Mouse (Mus musculus) forebrain, embryonic 13.5 days (tissue): ENCODE measurements around the gene Pin1rt1. TPM values are rescaled to one million over a fixed set of nuclear protein-coding genes. Genes with fewer than 3 reads are reported as not detected.

ENCODE experiments used
- ATAC-seq: fragments of 200-750 bp; cut with Nextera tagmentation; 2 replicates; pipeline ENCODE4 v1.8.0; 2017
- H3K27ac ChIP-seq: fragments of 300-500 bp; sonication (generic); 2 replicates; pipeline ENCODE4 v1.5.1; 2015; ENCODE audit warnings: inconsistent platforms, mild to moderate bottlenecking, moderate library complexity
- H3K27me3 ChIP-seq: fragments of 300-500 bp; sonication (generic); 2 replicates; pipeline ENCODE4 v1.6.1; 2015; ENCODE audit warnings: mild to moderate bottlenecking, inconsistent platforms
- H3K36me3 ChIP-seq: fragments of 300-500 bp; sonication (generic); 2 replicates; pipeline ENCODE4 v1.6.1; 2015; ENCODE audit warnings: mild to moderate bottlenecking, inconsistent platforms; ENCODE audit not compliant: poor library complexity, severe bottlenecking
- H3K4me1 ChIP-seq: fragments of 300-500 bp; sonication (generic); 2 replicates; pipeline ENCODE4 v1.6.1; 2015; ENCODE audit warnings: inconsistent platforms
- H3K4me2 ChIP-seq: fragments of 300-500 bp; sonication (generic); 2 replicates; pipeline ENCODE4 v1.6.1; 2015; ENCODE audit warnings: inconsistent platforms, mild to moderate bottlenecking, moderate library complexity
- H3K4me3 ChIP-seq: fragments of 300-500 bp; sonication (generic); 2 replicates; pipeline ENCODE4 v1.5.1; 2015; ENCODE audit warnings: mild to moderate bottlenecking, inconsistent platforms
- H3K9ac ChIP-seq: fragments of 300-500 bp; sonication (generic); 2 replicates; pipeline ENCODE4 v1.6.1; 2015; ENCODE audit warnings: mild to moderate bottlenecking, inconsistent platforms
- H3K9me3 ChIP-seq: fragments of 300-500 bp; sonication (generic); replicated peaks from 2 replicates; pipeline ENCODE4 v1.6.1; 2016; ENCODE audit warnings: inconsistent platforms
- WGBS: fragments of 180-500 bp; shearing (Covaris S2); methylation state at CpG from one replicate; pipeline ENCODE4 v1.1.7; 2015; 5-methylcytosine and 5-hydroxymethylcytosine counted together
- polyA plus RNA-seq: library from polyadenylated mRNA; unstranded; fragments of >200 nt; fragmentation: Nextera tagmentation; extraction: Ambion mirVana; gene quantifications from 2 replicates; pipeline ENCODE4 v1.2.1, GENCODE M21; 2015

The Pin1rt1 gene
- polyA plus RNA-seq, 1 experiment from 2014 or later: not detected

GRCm38 (mm10) chr2:104711585-104712485 is 4.3 kb downstream of the Pin1rt1 start, which contains the start of gene Tcp11l1:
Tcp11l1 (minus strand) TSS chr2:104712169.
- WGBS: under 1% methylated on average over 81 of the region's 99 CpGs
- no peaks in the 10 kb centered on the region for H3K9me3 ChIP-seq

DNA sequence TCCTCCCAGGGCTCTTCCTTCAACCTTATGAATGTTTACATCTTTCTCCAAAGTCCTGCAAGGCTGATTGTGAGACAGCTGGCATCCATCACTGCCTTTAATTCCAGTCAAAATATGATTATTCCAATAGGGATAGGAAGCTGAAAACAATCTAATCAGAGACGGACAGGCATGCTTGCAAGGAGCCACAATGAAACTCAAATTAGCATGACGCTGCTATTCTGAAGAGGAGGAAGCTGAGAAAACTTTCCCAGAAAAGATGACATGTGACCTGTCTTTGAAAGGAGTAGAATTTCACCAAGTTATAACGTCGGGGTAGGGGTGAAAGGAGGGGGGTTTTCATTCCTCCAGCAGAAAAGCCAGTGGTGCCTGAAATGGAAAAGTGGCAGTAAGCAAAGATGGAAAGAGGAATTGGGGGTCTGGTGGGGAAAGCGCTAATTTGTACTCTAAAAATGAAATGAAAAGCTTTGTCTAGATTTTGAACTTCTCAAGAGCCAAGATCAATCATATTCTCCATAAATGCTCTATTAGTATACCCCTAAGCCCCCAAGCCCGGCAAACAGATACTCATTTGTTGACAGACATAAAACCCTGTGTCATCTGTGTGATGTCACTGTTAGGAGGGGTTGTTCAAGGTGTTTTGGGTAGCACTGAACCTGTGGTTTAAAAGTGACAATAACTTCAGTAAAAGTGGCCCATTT is 5.4 kb downstream of the Pin1rt1 start:
- ATAC-seq: peak; percentile 17; the same call in 1 of the 2 replicates
- Histone ChIP-seq H3K9me3 (no peaks in the 10 kb centered on the region), H3K27ac (peak overlapping the region; percentile 91; the same call in 1 of the 2 replicates), H3K36me3 (peaks cover 8% of the 10 kb centered on the region; the same call in 1 of the 2 replicates), H3K27me3 (no peaks in the 10 kb centered on the region), H3K9ac (peak overlapping the region; percentile 83), H3K4me1 (peaks cover 28% of the 10 kb centered on the region), H3K4me2 (peak overlapping the region; percentile 70), H3K4me3 (peak overlapping the region; percentile 75)
- WGBS: 13% methylated on average over 6 of the region's 6 CpGs

More at GRCm38 (mm10) chr2:104711585-104712485, 4.3 kb downstream of the Pin1rt1 start, which contains the start of gene Tcp11l1:
- peak; percentile 96 for ATAC-seq
- Histone ChIP-seq H3K4me3 (peak within 1 kb of the TSS; percentile 75), H3K4me1 (peaks cover 28% of the 10 kb centered on the region), H3K4me2 (peak within 1 kb of the TSS; percentile 70), H3K36me3 (peaks cover 5% of the 10 kb centered on the region; the same call in 1 of the 2 replicates), H3K9ac (peak within 1 kb of the TSS; percentile 83), H3K27me3 (no peaks in the 10 kb centered on the region), H3K27ac (peak within 1 kb of the TSS; percentile 91)

DNA sequence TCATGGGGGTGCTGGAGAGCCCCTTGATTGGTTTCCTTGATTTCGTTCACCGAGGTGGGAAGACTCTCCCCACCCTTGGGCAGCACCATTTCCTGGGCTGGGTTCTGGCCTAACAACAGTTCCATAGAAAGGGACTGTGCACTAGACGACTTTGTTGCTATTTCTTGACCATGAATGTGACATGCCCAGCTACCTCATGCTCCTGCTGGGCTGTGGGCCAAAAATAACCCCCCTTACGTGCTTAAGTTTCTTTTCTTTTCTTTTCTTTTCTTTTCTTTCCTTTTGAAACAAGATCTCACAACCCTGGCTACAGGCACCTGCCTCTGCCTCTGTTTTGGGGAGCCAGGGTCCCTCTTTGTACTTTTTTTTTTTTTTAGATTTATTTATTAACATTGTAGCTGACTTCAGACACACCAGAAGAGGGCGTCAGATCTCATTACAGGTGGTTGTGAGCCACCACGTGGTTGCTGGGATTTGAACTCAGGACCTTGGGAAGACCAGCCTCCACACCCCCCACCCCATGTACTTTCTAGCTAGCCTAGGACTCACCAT is 6.3 kb downstream of the Pin1rt1 start:
- ATAC-seq: no peak
- 55% methylated on average over 6 of the region's 6 CpGs for WGBS
- H3K4me2 ChIP-seq: no peak overlapping the region

DNA sequence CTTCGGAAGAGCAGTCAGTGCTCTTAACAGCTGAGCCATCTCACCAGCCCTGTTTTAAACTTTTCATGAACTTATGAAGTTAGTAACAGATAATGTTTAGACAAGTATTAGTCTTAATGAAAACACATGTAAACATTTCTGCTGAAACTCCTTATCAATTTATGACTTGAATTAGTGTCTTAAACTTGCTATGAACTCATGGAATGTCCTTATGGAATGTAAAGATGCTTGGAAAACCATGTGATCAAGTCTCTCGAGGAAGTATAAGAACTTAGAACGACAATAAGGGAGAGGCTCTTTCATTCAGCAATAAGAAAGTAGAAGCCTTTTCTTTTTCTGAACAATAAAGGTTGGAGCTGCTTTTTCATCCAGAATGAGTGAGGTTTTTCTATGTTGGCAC is 11.8 kb downstream of the Pin1rt1 start:
- no peak for ATAC-seq
- Histone ChIP-seq H3K4me1 (peaks cover 6% of the 10 kb centered on the region; the same call in 1 of the 2 replicates), H3K27me3 (no peaks in the 10 kb centered on the region), H3K9ac (no peak overlapping the region), H3K9me3 (no peaks in the 10 kb centered on the region), H3K4me3 (no peak overlapping the region), H3K27ac (no peak overlapping the region), H3K36me3 (peaks cover 34% of the 10 kb centered on the region), H3K4me2 (no peak overlapping the region)
- 71% methylated on average over 3 of the region's 3 CpGs for WGBS

More for the DNA sequence above, 6.3 kb downstream of the Pin1rt1 start:
- H3K36me3 ChIP-seq: peaks cover 17% of the 10 kb centered on the region
- no peaks in the 10 kb centered on the region for H3K27me3 ChIP-seq
- no peak overlapping the region for H3K4me3 ChIP-seq
- peaks cover 34% of the 10 kb centered on the region for H3K4me1 ChIP-seq
- H3K27ac ChIP-seq: no peak overlapping the region
- no peak overlapping the region for H3K9ac ChIP-seq
- no peaks in the 10 kb centered on the region for H3K9me3 ChIP-seq

DNA sequence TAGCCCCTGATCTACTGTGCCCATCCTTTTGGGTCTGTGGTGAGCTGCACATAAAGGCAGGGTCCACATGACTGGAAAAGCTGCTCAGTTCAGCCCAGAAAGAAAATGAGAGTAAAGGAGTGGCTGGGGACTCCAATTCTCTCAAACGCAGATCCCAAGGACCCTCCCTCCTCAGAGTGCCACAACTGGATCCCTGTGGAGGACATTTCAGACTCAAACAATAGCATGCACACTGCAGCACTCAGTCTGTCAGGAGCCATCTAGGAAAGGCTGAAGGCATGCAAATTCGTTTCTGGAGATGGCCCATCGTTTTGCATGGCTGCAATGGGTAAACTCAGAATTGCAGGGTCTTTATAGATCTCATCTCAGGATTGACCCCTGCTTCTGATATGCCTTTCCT is 13.0 kb downstream of the Pin1rt1 start:
- H3K9me3 ChIP-seq: no peaks in the 10 kb centered on the region
- peaks cover 6% of the 10 kb centered on the region; the same call in 1 of the 2 replicates for H3K4me1 ChIP-seq
- H3K9ac ChIP-seq: no peak overlapping the region
- no peaks in the 10 kb centered on the region for H3K27me3 ChIP-seq
- WGBS: 55% methylated on average over 3 of the region's 3 CpGs
- no peak overlapping the region for H3K27ac ChIP-seq
- ATAC-seq: no peak
- H3K4me3 ChIP-seq: no peak overlapping the region
- no peak overlapping the region for H3K4me2 ChIP-seq
- H3K36me3 ChIP-seq: peaks cover 37% of the 10 kb centered on the region

DNA sequence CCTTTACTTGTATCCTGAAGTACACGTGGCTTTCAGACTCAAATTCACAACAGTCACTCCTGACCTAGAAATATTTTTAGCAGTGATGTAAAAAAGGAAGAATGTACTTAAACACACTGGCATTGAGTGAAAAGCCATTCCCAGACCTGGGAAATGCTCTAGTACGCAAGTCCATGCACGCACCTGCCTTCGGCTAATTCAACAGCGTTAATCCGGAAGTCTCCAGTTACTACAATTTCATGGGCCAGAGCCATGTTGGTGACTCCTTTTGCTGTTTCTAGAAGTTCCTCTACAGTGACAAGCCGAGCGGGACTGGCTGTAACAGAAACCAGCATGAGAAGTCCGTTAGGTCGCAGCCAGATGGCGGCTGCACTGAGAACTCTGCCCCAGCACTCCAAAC is 16.5 kb downstream of the Pin1rt1 start:
- H3K9ac ChIP-seq: no peak overlapping the region
- H3K4me3 ChIP-seq: no peak overlapping the region
- H3K9me3 ChIP-seq: no peaks in the 10 kb centered on the region
- H3K27ac ChIP-seq: no peak overlapping the region
- H3K4me1 ChIP-seq: no peaks in the 10 kb centered on the region
- H3K4me2 ChIP-seq: no peak overlapping the region
- ATAC-seq: no peak
- 92% methylated on average over 11 of the region's 11 CpGs for WGBS
- H3K36me3 ChIP-seq: peaks cover 31% of the 10 kb centered on the region
- H3K27me3 ChIP-seq: no peaks in the 10 kb centered on the region

DNA sequence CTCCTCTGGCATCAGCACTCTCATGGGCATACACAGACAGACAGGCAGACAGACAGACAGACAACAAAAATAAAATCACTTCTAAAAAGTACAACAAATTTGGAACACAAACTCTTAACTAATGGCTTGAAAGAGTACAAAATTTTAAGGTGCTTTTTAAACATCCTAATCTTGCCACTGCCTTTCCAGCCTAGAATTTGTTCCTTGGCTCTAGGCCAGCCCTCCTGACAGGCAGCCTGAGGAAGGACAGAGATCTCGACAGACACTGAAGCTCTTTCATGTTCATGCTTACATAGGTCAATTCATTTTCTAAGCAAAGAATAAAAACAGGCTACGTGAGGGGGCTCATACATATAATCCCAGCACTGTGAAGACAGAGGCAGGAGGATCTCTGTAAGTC is 23.6 kb downstream of the Pin1rt1 start:
- H3K27me3 ChIP-seq: no peaks in the 10 kb centered on the region
- H3K4me1 ChIP-seq: no peaks in the 10 kb centered on the region
- H3K36me3 ChIP-seq: peaks cover 8% of the 10 kb centered on the region
- no peak overlapping the region for H3K27ac ChIP-seq
- WGBS: 65% methylated on average over 2 of the region's 2 CpGs
- ATAC-seq: no peak
- no peak overlapping the region for H3K9ac ChIP-seq
- no peaks in the 10 kb centered on the region for H3K9me3 ChIP-seq
- H3K4me2 ChIP-seq: no peak overlapping the region
- no peak overlapping the region for H3K4me3 ChIP-seq

GRCm38 (mm10) chr2:104690720-104691119 is 25.5 kb downstream of the Pin1rt1 start:
- H3K9ac ChIP-seq: no peak overlapping the region
- no peak overlapping the region for H3K4me3 ChIP-seq
- H3K9me3 ChIP-seq: no peaks in the 10 kb centered on the region
- H3K27me3 ChIP-seq: no peaks in the 10 kb centered on the region
- no peak for ATAC-seq
- H3K4me2 ChIP-seq: no peak overlapping the region
- no peaks in the 10 kb centered on the region for H3K4me1 ChIP-seq
- H3K27ac ChIP-seq: no peak overlapping the region
- H3K36me3 ChIP-seq: peaks cover 3% of the 10 kb centered on the region; the same call in 1 of the 2 replicates
- 73% methylated on average over 4 of the region's 4 CpGs for WGBS

DNA sequence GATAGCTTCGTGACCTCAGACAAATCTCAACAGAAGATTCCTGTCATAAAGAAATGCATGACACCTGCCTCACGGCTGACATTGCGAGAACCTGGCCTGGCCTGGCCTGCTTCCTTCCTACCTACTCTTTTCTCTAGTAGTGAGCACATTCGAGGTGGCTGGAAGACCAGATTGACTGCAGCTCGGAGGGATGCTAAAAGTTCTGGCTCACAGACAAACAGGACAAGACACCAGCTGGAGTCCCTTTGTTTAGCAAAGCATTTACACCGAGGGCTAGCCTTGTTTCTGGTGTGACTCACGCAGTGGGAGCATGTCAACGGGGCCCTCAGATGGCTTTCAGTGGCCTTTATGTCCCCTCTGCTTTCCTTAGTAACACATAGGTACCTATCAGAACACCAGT is 27.5 kb downstream of the Pin1rt1 start:
- Histone ChIP-seq H3K36me3 (peaks cover 15% of the 10 kb centered on the region), H3K9ac (no peak overlapping the region), H3K4me1 (0 out of 2 replicates have a peak, but pooled peaks cover 3% of the 10 kb centered on the region), H3K4me2 (no peak overlapping the region), H3K4me3 (no peak overlapping the region), H3K9me3 (no peaks in the 10 kb centered on the region), H3K27me3 (no peaks in the 10 kb centered on the region), H3K27ac (no peak overlapping the region)
- WGBS: 81% methylated on average over 8 of the region's 8 CpGs
- ATAC-seq: no peak

DNA sequence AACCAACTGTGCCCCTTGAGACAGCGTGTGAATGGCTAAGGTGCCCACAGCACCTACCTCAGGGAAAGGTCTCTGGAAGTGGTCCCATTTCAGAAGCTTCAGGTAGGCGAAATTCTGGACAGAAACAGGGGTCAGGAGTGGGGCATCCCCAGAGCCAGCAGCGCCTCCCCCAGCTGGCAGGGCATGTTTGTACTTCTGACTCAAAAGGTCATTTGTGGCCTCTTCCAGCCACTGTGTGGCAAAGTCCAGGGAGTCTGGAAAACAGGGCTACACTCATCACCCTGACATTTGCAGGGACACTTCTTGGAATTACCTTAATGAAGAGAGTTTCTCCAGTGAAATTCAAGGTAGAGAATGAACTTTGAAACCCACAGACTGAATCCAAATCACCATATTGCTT is 27.9 kb downstream of the Pin1rt1 start:
- no peak overlapping the region for H3K4me3 ChIP-seq
- no peak overlapping the region for H3K27ac ChIP-seq
- no peaks in the 10 kb centered on the region for H3K27me3 ChIP-seq
- H3K4me1 ChIP-seq: 0 out of 2 replicates have a peak, but pooled peaks cover 3% of the 10 kb centered on the region
- H3K4me2 ChIP-seq: no peak overlapping the region
- no peak for ATAC-seq
- H3K36me3 ChIP-seq: peaks cover 19% of the 10 kb centered on the region
- no peaks in the 10 kb centered on the region for H3K9me3 ChIP-seq
- whole genome bisulfite sequencing: 82% methylated on average over 3 of the region's 3 CpGs
- no peak overlapping the region for H3K9ac ChIP-seq

DNA sequence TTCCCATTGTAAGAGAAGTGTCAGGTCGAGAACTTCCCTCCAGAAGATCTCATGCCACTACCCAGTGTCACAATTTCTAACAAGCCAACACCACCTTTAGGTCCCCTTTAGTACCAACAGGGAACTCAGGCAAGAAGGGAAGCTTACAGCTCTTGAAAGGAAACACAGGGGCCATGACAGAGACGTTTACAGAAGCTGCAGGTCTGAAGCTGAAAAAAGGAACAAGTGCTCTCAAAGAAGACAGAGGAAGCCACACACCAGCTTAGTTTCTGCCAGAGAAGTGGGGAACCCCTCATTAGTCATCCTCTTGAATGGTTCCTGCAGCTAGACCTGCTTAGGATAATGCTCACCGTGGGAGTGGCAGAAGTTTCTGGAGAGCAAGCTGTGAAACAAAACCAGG is 28.9 kb downstream of the Pin1rt1 start:
- ATAC-seq: no peak
- no peak overlapping the region for H3K4me2 ChIP-seq
- 69% methylated on average over 3 of the region's 3 CpGs for WGBS

More for the DNA sequence above, 28.9 kb downstream of the Pin1rt1 start:
- Histone ChIP-seq H3K4me3 (no peak overlapping the region), H3K4me1 (0 out of 2 replicates have a peak, but pooled peaks cover 3% of the 10 kb centered on the region), H3K27ac (no peak overlapping the region), H3K9me3 (no peaks in the 10 kb centered on the region), H3K9ac (no peak overlapping the region), H3K36me3 (peaks cover 27% of the 10 kb centered on the region), H3K27me3 (no peaks in the 10 kb centered on the region)
